ENCODE assay signal across 15 mouse cellular contexts in genomic region chr1:70902311-70902710, GRCm38 (mm10).
DNase-seq lines count a peak whose midpoint lies in the region; ATAC-seq and TF ChIP-seq lines count a peak whose summit lies in the region.
"Had no signal": no experiment of that assay in that cellular context is flagged by ENCODE, and none has a peak within 500 bp of the region (broad histone marks: within the 10 kb centered on the region; RNA-seq: fewer than 3 reads in every experiment).

No protein-coding gene starts in this region.

- no peak overlapping the region for H3K27ac ChIP-seq in heart, adult 2 months
- peak overlapping the region; percentile 89 for H3K27ac ChIP-seq in liver, embryonic 13.5 days
- H3K27ac ChIP-seq in hindbrain, embryonic 10.5 days: no peak overlapping the region
- H3K27ac ChIP-seq: hindbrain, embryonic 14.5 days; limb, embryonic 15.5 days had no signal

- no peak overlapping the region for H3K4me3 ChIP-seq in heart, adult 2 months
- no peak overlapping the region for H3K4me3 ChIP-seq in liver, embryonic 13.5 days (replicated peaks)
- no peak overlapping the region for H3K4me3 ChIP-seq in hindbrain, embryonic 10.5 days
- H3K4me3 ChIP-seq: limb, embryonic 15.5 days had no signal

- WGBS in heart, adult 2 months: 4% methylated on average over 3 of the region's 3 CpGs
- WGBS in liver, embryonic 13.5 days (ENCODE audit: insufficient replicate concordance): 8% methylated on average over 3 of the region's 3 CpGs
- WGBS in hindbrain, embryonic 10.5 days: 68% methylated on average over 3 of the region's 3 CpGs

- H3K36me3 ChIP-seq in heart, adult 2 months (ENCODE audit: control insufficient read depth, insufficient read depth, low read length): no peaks in the 10 kb centered on the region
- H3K36me3 ChIP-seq in liver, embryonic 13.5 days: no peaks in the 10 kb centered on the region
- H3K36me3 ChIP-seq in hindbrain, embryonic 10.5 days: no peaks in the 10 kb centered on the region
- H3K36me3 ChIP-seq: limb, embryonic 15.5 days had no signal

- no peaks in the 10 kb centered on the region for H3K4me1 ChIP-seq in heart, adult 2 months (ENCODE audit: control insufficient read depth, insufficient read depth, low read length)
- H3K4me1 ChIP-seq in liver, embryonic 13.5 days (replicated peaks): peaks cover 27% of the 10 kb centered on the region
- H3K4me1 ChIP-seq in hindbrain, embryonic 10.5 days (replicated peaks): no peaks in the 10 kb centered on the region
- H3K4me1 ChIP-seq: limb, embryonic 15.5 days had no signal

- no peaks in the 10 kb centered on the region for H3K79me2 ChIP-seq in heart, adult 2 months (replicated peaks; ENCODE audit: control insufficient read depth, insufficient read depth, low read length)

- no peaks in the 10 kb centered on the region for H3K9me3 ChIP-seq in liver, embryonic 13.5 days (replicated peaks)
- no peaks in the 10 kb centered on the region for H3K9me3 ChIP-seq in hindbrain, embryonic 10.5 days
- H3K9me3 ChIP-seq: limb, embryonic 15.5 days had no signal

- H3K4me2 ChIP-seq in liver, embryonic 13.5 days: peak overlapping the region; percentile 43
- H3K4me2 ChIP-seq: hindbrain, embryonic 14.5 days; limb, embryonic 15.5 days had no signal

- ATAC-seq in liver, embryonic 13.5 days (ENCODE audit: low read depth): peak; percentile 99

- TF ChIP-seq POLR2A in heart, adult 2 months (IDR thresholded peaks at IDR 0.05; ENCODE audit: insufficient read depth, low read depth, low read length): no peak

- no peaks in the 10 kb centered on the region for H3K27me3 ChIP-seq in heart, adult 2 months (ENCODE audit: control insufficient read depth, insufficient read depth, low read length)
- H3K27me3 ChIP-seq in liver, embryonic 13.5 days: no peaks in the 10 kb centered on the region
- H3K27me3 ChIP-seq in hindbrain, embryonic 10.5 days (ENCODE audit: insufficient read depth, poor library complexity, severe bottlenecking): no peaks in the 10 kb centered on the region
- H3K27me3 ChIP-seq: limb, embryonic 15.5 days had no signal

- peak; percentile 66 for DNase-seq in heart, adult 11 months
- no peak for DNase-seq in heart, adult 2 months
- peak; percentile 14 for DNase-seq in ES-CJ7 (ENCODE audit: low read depth, low spot score)
- DNase-seq in c-Kit-positive CD71-positive TER-119-positive erythroid progenitor cells, embryonic 14.5 days (ENCODE audit: low spot score): peak; percentile 73
- peak; percentile 74 for DNase-seq in liver, embryonic 13.5 days
- DNase-seq in adrenal gland, postnatal 36 days: no peak
- DNase-seq in gastrocnemius, adult 8-10 months (ENCODE audit: low spot score in 2 of 2): no peak
- DNase-seq in hindbrain, embryonic 10.5 days (ENCODE audit: low spot score): no peak
- DNase-seq: adrenal gland, postnatal 25 days; cerebellum, adult 11-12 months; kidney, adult 8-10 months; midbrain, embryonic 14.5 days; right cerebral cortex, postnatal 14 days had no signal

- intact Hi-C loops in heart, adult 2 months (cut with DNase I): no loop called here

- TF ChIP-seq EP300 in heart, adult 2 months (IDR thresholded peaks at IDR 0.05; ENCODE audit: insufficient read depth, low read depth, low read length): no peak

- TF ChIP-seq CTCF in heart, adult 2 months (IDR thresholded peaks at IDR 0.05): no peak

- no peak overlapping the region for H3K9ac ChIP-seq in heart, adult 2 months (ENCODE audit: low read depth, low read length)
- H3K9ac ChIP-seq in liver, embryonic 13.5 days: no peak overlapping the region
- H3K9ac ChIP-seq: hindbrain, embryonic 14.5 days; limb, embryonic 15.5 days had no signal

Comparison
In these comparisons a context has a peak if more than half of its experiments do, and no peak if none do; other contexts are left out.
1. DNase-seq: peak in heart, adult 11 months (single experiment), ES-CJ7 (single experiment), c-Kit-positive CD71-positive TER-119-positive erythroid progenitor cells, embryonic 14.5 days (single experiment) and liver, embryonic 13.5 days (single experiment); none in heart, adult 2 months (0 of 2), adrenal gland, postnatal 36 days (0 of 2), gastrocnemius, adult 8-10 months (0 of 2) and hindbrain, embryonic 10.5 days (single experiment).